Mouse (Mus musculus) ovary, postnatal 14 days (tissue): Measurements from ENCODE around the gene Extl1.

Source experiments
- DNase-seq: peaks from one replicate; pipeline ENCODE4 v3.0.0; 2022; ENCODE audit warnings: low spot score

Gene Extl1

GRCm38 (mm10) chr4:134314081-134314655 lies 69.5 kb downstream of the Extl1 start:
- no peak for DNase-seq

- no peak for DNase-seq
These were observed 70.7 kb downstream of the Extl1 start for GRCm38 (mm10) chr4:134312901-134313300.

- no peak for DNase-seq
These were observed 71.3 kb downstream of the Extl1 start for GRCm38 (mm10) chr4:134312341-134312740.

GRCm38 (mm10) chr4:134311784-134312183 lies 71.9 kb downstream of the Extl1 start:
- DNase-seq, result no peak

GRCm38 (mm10) chr4:134310656-134311055 lies 73.0 kb downstream of the Extl1 start:
- DNase-seq, result no peak

- DNase-seq, result no peak
These were observed 73.5 kb downstream of the Extl1 start for GRCm38 (mm10) chr4:134310106-134310505.

GRCm38 (mm10) chr4:134307367-134308072 lies 76.1 kb downstream of the Extl1 start:
- peak; percentile 55 for DNase-seq

- DNase-seq, result no peak
These were observed 76.7 kb downstream of the Extl1 start for GRCm38 (mm10) chr4:134306963-134307362.
